Mouse (Mus musculus) myocyte (in vitro differentiated cells): Measurements from ENCODE around the gene Espn. TPM values are rescaled to one million over a fixed set of nuclear protein-coding genes. Genes with fewer than 3 reads are reported as not detected.

Source experiments
- H3K27me3 ChIP-seq: one replicate; pipeline ENCODE4 v1.6.1; 2011; ENCODE audit not compliant: control insufficient read depth, insufficient read depth, insufficient read length
- H3K36me3 ChIP-seq: one replicate; pipeline ENCODE4 v1.6.1; 2011; ENCODE audit not compliant: control insufficient read depth, insufficient read depth
- H3K4me2 ChIP-seq: one replicate; pipeline ENCODE4 v1.6.1; 2011; ENCODE audit warnings: low read depth, control low read depth
- H3K4me3 ChIP-seq: one replicate; pipeline ENCODE4 v1.5.1; 2011; ENCODE audit warnings: mild to moderate bottlenecking, control low read depth, moderate library complexity
- H3K79me2 ChIP-seq: one replicate; pipeline ENCODE4 v1.6.1; 2011; ENCODE audit not compliant: control insufficient read depth, insufficient read depth
- H3ac ChIP-seq: one replicate; pipeline ENCODE4 v1.6.1; 2011; ENCODE audit not compliant: control insufficient read depth, insufficient read length
- CEBPB ChIP-seq: IDR thresholded peaks from 2 replicates; pipeline ENCODE4 v1.6.1; 2011; ENCODE audit warnings: mild to moderate bottlenecking, moderate library complexity; ENCODE audit not compliant: poor library complexity, insufficient read depth, severe bottlenecking
- E2F4 ChIP-seq: IDR thresholded peaks from one replicate; pipeline ENCODE4 v1.6.1; 2011; ENCODE audit warnings: mild to moderate bottlenecking, control low read depth, moderate library complexity; ENCODE audit not compliant: insufficient read depth
- MAX ChIP-seq: IDR thresholded peaks from one replicate; pipeline ENCODE4 v1.6.1; 2011; ENCODE audit warnings: low read depth, mild to moderate bottlenecking, control low read depth
- MYOD1 ChIP-seq, 3 experiments: IDR thresholded peaks; one replicate each; pipeline ENCODE4 v1.6.1; 2011; ENCODE audit warnings: control low read depth in 2 of 3, low read depth in 2 of 3, mild to moderate bottlenecking in 2 of 3, moderate library complexity in 1 of 3; ENCODE audit not compliant: insufficient read length in 2 of 3, control insufficient read depth in 1 of 3
- MYOG ChIP-seq, 3 experiments: IDR thresholded peaks; one replicate each; pipeline ENCODE4 v1.6.1; 2011; ENCODE audit warnings: control low read depth in 2 of 3, low read depth in 2 of 3, mild to moderate bottlenecking in 2 of 3; ENCODE audit not compliant: insufficient read length in 2 of 3, control insufficient read depth in 1 of 3, insufficient read depth in 1 of 3
- POLR2A ChIP-seq: IDR thresholded peaks from one replicate; pipeline ENCODE4 v1.6.1; 2011; ENCODE audit warnings: low read depth, mild to moderate bottlenecking, control low read depth, moderate library complexity; ENCODE audit not compliant: insufficient read length
- POLR2AphosphoS2 ChIP-seq: IDR thresholded peaks from one replicate; pipeline ENCODE4 v1.6.1; 2011; ENCODE audit warnings: low read depth, control low read depth; ENCODE audit not compliant: insufficient read length
- REST ChIP-seq: IDR thresholded peaks from one replicate; pipeline ENCODE4 v1.6.1; 2011; ENCODE audit warnings: mild to moderate bottlenecking, control low read depth, moderate library complexity; ENCODE audit not compliant: insufficient read depth, insufficient read length
- SRF ChIP-seq: IDR thresholded peaks from one replicate; pipeline ENCODE4 v1.6.1; 2011; ENCODE audit warnings: low read depth; ENCODE audit not compliant: control insufficient read depth, insufficient read length
- TCF12 ChIP-seq: IDR thresholded peaks from one replicate; pipeline ENCODE4 v1.6.1; 2011; ENCODE audit warnings: mild to moderate bottlenecking, control low read depth; ENCODE audit not compliant: poor library complexity, insufficient read depth, severe bottlenecking
- TCF3 ChIP-seq: IDR thresholded peaks from one replicate; pipeline ENCODE4 v1.6.1; 2011; ENCODE audit warnings: low read depth, control low read depth; ENCODE audit not compliant: insufficient read length
- USF1 ChIP-seq: IDR thresholded peaks from one replicate; pipeline ENCODE4 v1.6.1; 2011; ENCODE audit warnings: low read depth, mild to moderate bottlenecking, control low read depth, moderate library complexity
- polyA plus RNA-seq: library from polyadenylated mRNA; unstranded; fragments of >200 nt; fragmentation: generic; extraction: Trizol; gene quantifications from one replicate; pipeline ENCODE4 v1.2.1, GENCODE M21; 2012; ENCODE audit warnings: missing spikeins

The Espn gene
- polyA plus RNA-seq, 1 experiment: 0.65 TPM

DNA sequence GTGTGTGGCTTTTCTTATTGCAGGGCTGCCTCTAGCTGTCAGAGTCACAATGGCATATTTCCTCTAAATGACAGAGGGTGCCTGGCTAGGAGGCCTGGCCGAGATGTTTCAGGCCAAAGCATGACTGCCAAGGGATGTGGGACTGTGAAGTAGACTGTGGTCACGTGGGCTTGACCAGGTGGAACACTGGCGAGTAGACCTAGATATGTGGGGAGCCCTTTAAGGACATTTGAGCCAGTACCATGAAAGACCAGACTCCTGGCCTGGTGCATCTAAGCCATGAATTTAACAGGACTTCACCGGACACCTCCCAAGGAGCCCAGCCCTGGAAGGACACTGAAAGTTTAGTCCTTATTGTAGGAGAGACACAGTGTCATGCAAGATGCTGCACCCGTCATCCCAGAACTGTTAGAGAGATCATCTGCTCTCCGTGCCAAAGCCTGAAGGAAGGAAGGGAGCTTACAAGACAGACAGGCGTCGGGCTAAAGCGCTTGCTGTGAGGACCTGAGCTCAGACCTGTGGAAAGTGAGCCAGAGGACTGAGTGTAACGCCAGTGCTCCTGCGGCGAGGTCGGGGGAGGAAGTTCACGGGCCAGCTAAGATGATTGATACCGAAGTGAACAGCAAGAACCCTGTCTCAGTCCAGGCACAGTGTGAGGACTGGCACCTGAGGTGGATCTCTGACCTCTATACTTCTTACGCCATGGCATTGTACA, 27.9 kb upstream of the Espn start:
- H3K27me3 ChIP-seq: no peaks in the 10 kb centered on the region
- peaks cover 6% of the 10 kb centered on the region for H3K36me3 ChIP-seq
- peak overlapping the region; percentile 77 for H3K4me2 ChIP-seq
- H3K4me3 ChIP-seq: peak overlapping the region; percentile 57
- peaks cover 55% of the 10 kb centered on the region for H3K79me2 ChIP-seq
- TF ChIP-seq CEBPB: no peak
- TF ChIP-seq TCF3: no peak
- TF ChIP-seq MYOG (IDR thresholded peaks at IDR 0.05; ENCODE audit: control insufficient read depth in 1 of 3, insufficient read depth in 1 of 3, insufficient read length in 2 of 3, low read depth in 2 of 3): no peak
- no peak for TF ChIP-seq REST
- no peak for TF ChIP-seq MAX
- no peak for TF ChIP-seq E2F4
- TF ChIP-seq SRF: no peak
- TF ChIP-seq POLR2A: no peak
- no peak for TF ChIP-seq TCF12
- TF ChIP-seq MYOD1 (IDR thresholded peaks at IDR 0.05; ENCODE audit: control insufficient read depth in 1 of 3, insufficient read length in 2 of 3, low read depth in 2 of 3): no peak
- H3ac ChIP-seq: no peak overlapping the region

DNA sequence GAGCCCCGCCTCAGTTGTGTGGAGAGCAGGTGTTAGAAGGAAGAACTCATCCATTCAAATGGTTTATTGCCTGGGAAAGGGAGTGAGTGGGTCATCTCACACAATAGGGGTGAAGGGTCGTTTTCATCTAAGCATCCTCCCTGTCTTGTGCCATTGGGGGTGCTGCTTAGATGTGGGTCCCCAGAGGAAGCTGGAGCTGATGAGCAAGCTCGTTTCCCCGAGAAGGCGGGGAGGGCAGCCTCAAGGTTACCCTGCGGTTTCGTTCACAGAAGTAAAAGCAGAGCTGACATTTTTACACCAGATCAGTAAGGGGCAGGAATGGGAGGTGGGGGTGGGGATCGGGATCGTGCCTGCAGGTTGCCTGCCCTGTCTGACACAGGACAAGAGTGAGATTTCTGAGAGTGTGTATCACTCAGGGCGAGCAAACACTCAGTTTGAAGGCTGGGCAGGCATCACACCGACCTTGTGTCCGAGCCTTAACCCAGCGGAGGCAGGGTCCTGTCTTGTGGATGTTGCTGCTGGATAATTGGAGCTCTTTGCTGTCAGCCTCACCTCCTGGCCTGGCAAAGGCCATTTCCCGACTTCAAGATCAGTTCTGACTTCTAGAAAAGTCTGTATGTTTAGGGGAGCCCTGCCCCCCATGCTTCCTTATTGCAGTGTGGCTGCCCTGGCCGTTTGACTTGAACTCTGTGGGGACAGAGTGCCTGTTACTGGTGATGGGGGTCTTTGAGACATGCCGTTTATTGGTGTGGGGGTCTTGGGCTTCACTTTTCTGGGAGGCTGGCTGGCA, 26.9 kb upstream of the Espn start:
- Histone ChIP-seq H3K4me2 (peak overlapping the region; percentile 77), H3ac (peak overlapping the region; percentile 75), H3K79me2 (peaks cover 53% of the 10 kb centered on the region), H3K27me3 (no peaks in the 10 kb centered on the region), H3K36me3 (peaks cover 6% of the 10 kb centered on the region), H3K4me3 (peak overlapping the region; percentile 57)
- TF ChIP-seq POLR2AphosphoS2 (no peak), CEBPB (no peak), TCF3 (no peak), E2F4 (no peak), MYOG (IDR thresholded peaks at IDR 0.05; ENCODE audit: control insufficient read depth in 1 of 3, insufficient read depth in 1 of 3, insufficient read length in 2 of 3, low read depth in 2 of 3) (no peak), SRF (no peak), USF1 (no peak), TCF12 (no peak)

DNA sequence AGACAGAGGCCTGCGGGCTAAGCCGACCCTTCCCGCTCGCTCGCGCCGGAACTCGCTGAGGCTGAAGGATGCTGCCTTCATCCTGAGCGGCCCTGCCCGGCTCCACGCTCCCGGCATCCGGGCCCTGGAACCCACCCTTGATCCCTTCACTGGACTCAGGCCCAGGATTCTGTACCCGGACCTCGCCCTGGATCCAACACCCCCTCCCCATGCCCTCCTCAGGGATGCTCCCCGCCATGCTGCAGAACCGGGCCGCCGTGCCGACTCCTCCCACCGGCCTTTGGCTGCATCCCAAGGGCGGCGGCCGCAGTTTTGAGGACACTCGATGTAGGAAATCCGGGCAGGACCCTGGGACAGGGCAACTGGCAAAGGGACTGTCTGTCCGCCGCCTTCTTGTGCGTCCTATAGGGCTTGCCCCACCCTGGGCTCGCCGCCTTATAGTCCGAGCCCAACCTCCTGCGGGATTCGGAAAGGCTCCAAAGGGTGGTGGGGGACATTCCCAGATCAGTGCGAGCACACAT, 26.2 kb upstream of the Espn start:
- Histone ChIP-seq H3K27me3 (no peaks in the 10 kb centered on the region), H3K4me2 (peak overlapping the region; percentile 77), H3K4me3 (peak overlapping the region; percentile 57), H3K36me3 (peaks cover 6% of the 10 kb centered on the region), H3ac (peak overlapping the region; percentile 75), H3K79me2 (peaks cover 50% of the 10 kb centered on the region)
- TF ChIP-seq TCF12 (no peak), REST (no peak), POLR2AphosphoS2 (no peak), USF1 (no peak), MYOG (IDR thresholded peaks at IDR 0.05; ENCODE audit: control insufficient read depth in 1 of 3, insufficient read depth in 1 of 3, insufficient read length in 2 of 3, low read depth in 2 of 3) (no peak), MAX (no peak), E2F4 (no peak), TCF3 (no peak)

DNA sequence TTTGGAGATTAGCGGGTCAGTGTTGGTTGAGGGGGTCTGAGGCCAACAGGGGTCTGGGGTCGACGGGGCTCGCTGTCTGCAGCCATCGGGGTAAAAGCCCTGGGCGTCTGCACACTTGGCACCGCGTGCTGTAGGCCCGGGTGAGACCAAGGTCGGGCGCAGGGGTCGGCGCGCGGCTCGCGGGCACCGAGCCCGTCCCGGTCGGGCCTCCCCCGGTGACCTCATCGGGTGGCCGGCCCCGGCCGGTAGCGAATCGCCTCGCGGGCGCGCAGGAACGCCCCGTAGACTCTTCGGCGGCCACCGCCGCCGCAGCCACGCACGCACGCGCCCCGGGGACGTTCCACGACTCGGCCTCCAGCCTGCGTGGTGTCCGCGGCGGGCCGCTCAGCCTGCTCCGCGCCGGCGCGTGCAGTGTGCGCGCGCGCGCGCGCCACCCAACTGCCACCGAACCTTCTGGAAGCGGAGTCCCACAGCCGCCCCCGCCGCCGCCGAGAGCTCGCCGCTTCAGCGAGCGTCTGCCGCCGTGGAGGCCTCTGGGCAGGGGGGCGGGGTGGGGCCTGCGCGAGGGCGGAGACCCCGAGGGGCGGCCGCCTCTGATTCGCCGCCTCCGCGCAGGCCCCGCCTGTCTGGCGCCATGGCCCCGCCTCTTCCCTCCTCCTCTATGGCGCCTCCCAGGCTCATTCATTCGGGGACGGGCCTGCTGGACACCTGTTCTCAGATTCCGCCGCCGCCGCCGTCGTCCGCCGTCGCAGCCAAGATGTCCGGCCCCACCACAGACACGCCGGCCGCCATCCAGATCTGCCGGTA, 25.6 kb upstream of the Espn start, which contains the start of gene Acot7:
TSS of gene Acot7 (plus strand) at position 598 of the 807 bp plus-strand sequence.
- peaks cover 5% of the 10 kb centered on the region for H3K36me3 ChIP-seq
- no peak for TF ChIP-seq SRF
- TF ChIP-seq MYOD1 (IDR thresholded peaks at IDR 0.05; ENCODE audit: control insufficient read depth in 1 of 3, insufficient read length in 2 of 3, low read depth in 2 of 3): peak in 2 of 3 experiments; percentile 69 to 85
- TF ChIP-seq POLR2A: peak; percentile 75
- peak in 2 of 3 experiments; percentile 74 to 81 for TF ChIP-seq MYOG (IDR thresholded peaks at IDR 0.05; ENCODE audit: control insufficient read depth in 1 of 3, insufficient read depth in 1 of 3, insufficient read length in 2 of 3, low read depth in 2 of 3)
- no peaks in the 10 kb centered on the region for H3K27me3 ChIP-seq
- peaks cover 45% of the 10 kb centered on the region for H3K79me2 ChIP-seq
- H3K4me2 ChIP-seq: peak within 1 kb of the TSS; percentile 77
- H3K4me3 ChIP-seq: peak within 1 kb of the TSS; percentile 57
- peak within 1 kb of the TSS; percentile 75 for H3ac ChIP-seq

DNA sequence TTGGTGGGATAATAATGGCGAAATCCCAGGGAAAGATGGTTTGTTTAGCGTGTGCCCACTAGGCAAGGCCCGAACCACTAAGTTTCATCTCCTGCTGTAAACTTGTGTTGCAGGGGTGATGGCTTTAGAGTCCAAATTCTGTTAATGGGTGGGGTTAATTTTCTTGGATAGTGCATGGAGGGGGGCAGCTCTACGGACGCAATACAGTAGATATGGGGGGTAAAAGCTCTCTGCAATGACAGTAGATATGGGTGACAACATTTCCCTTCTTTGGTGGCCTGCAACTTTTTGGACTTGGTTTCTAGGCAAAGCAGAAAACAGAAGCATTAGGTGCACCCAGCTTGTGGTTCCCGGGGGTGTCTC, 25.0 kb upstream of the Espn start:
- no peaks in the 10 kb centered on the region for H3K27me3 ChIP-seq
- TF ChIP-seq TCF3 (no peak), REST (no peak), CEBPB (no peak), POLR2AphosphoS2 (no peak), USF1 (no peak), TCF12 (no peak), MYOG (IDR thresholded peaks at IDR 0.05; ENCODE audit: control insufficient read depth in 1 of 3, insufficient read depth in 1 of 3, insufficient read length in 2 of 3, low read depth in 2 of 3) (no peak), MAX (no peak), MYOD1 (IDR thresholded peaks at IDR 0.05; ENCODE audit: control insufficient read depth in 1 of 3, insufficient read length in 2 of 3, low read depth in 2 of 3) (no peak), POLR2A (no peak), E2F4 (no peak), SRF (no peak)
- peaks cover 39% of the 10 kb centered on the region for H3K79me2 ChIP-seq
- peaks cover 4% of the 10 kb centered on the region for H3K36me3 ChIP-seq
- peak overlapping the region; percentile 75 for H3ac ChIP-seq
- H3K4me3 ChIP-seq: peak overlapping the region; percentile 57
- peak overlapping the region; percentile 76 for H3K4me2 ChIP-seq
